8 mouse cellular contexts compared by ENCODE assay signal in the genomic region with DNA sequence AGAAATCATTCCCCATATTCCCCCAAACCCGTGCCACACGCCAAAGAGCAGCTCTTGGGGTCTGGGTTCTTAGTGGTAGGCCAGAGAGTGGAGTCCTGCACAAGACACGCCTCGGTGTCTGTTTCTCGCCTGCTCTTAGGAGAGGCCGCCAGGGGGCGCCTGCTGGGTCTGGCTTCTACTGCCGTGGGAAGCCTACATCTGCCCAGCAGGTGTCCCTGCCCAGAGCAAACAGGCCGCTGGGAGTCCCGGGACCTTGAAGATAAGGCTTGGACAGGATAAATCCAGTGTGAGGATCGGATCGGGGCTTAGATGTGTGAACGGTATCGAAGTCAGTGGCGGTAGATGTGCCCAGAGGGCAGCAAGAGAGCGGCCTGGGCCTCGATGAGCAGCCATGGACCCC. TPM values are rescaled to one million over a fixed set of nuclear protein-coding genes. Genes with fewer than 3 reads are reported as not detected.
A peak's percentile ranks its signal among the peaks of the same experiment; 100 is the strongest.
DNase-seq lines count a peak whose midpoint lies in the region; ATAC-seq and TF ChIP-seq lines count a peak whose summit lies in the region.

A gene (plus strand): TSS at position 236 of the 400 bp plus-strand sequence.

- WGBS in lung, adult 2 months, result 7% methylated on average over 17 of the region's 17 CpGs

- H3K27ac ChIP-seq in ES-Bruce4 (ENCODE audit: insufficient read depth, low read length), result no peak within 1 kb of the TSS

- peak; percentile 13 for DNase-seq in c-Kit-negative CD71-positive TER-119-positive erythroid progenitor cells, embryonic 14.5 days (ENCODE audit: low read depth, low spot score)
- peak; percentile 76 to 84 for DNase-seq in heart, postnatal 14 days
- peak; percentile 68 for DNase-seq in layer of hippocampus, adult 11-12 months (ENCODE audit: low spot score)
- DNase-seq in lung, adult 2 months, result peak; percentile 75
- peak; percentile 76 for DNase-seq in ovary, postnatal 36 days (ENCODE audit: low spot score)
- DNase-seq in thymus, postnatal 25 days, result peak; percentile 59

- no peaks in the 10 kb centered on the region for H3K36me3 ChIP-seq in ES-Bruce4 (ENCODE audit: control insufficient read depth, insufficient read depth, low read length, poor library complexity, severe bottlenecking)

- no peak for TF ChIP-seq POLR2A in ES-Bruce4 (IDR thresholded peaks at IDR 0.05; ENCODE audit: insufficient read depth, low read length)
- TF ChIP-seq POLR2A in lung, adult 2 months (IDR thresholded peaks at IDR 0.05; ENCODE audit: borderline replicate concordance, extremely low read depth, low read depth, low read length), result 0 out of 2 replicates have a peak, but pooled peaks have one; percentile 24

- intact Hi-C loops in heart, postnatal 14 days (cut with DNase I), result loop anchor here (10.0 kb wide), 1 partner anchor 268 kb away; no protein-coding TSS in a partner anchor

- no peaks in the 10 kb centered on the region for H3K4me1 ChIP-seq in ES-Bruce4 (ENCODE audit: control insufficient read depth, insufficient read depth, low read length)
- no peaks in the 10 kb centered on the region for H3K4me1 ChIP-seq in lung, adult 2 months (ENCODE audit: control insufficient read depth, insufficient read depth, low read length)

- peak; percentile 81 for TF ChIP-seq CTCF in ES-Bruce4 (IDR thresholded peaks at IDR 0.05; ENCODE audit: low read depth, low read length)
- peak; percentile 67 for TF ChIP-seq CTCF in lung, adult 2 months (IDR thresholded peaks at IDR 0.05; ENCODE audit: insufficient read depth, low read length)

- no peaks in the 10 kb centered on the region; the same call in 1 of the 2 replicates for H3K9me3 ChIP-seq in ES-Bruce4 (replicated peaks; ENCODE audit: control insufficient read depth, insufficient read depth, low read length, poor library complexity, severe bottlenecking)

- ATAC-seq in erythroid progenitor cell, adult 5-6 weeks (replicated peaks; ENCODE audit: low FRiP score, poor library complexity, severe bottlenecking), result 0 out of 2 replicates have a peak, but pooled peaks have one; percentile 51

- no peak for TF ChIP-seq EP300 in ES-Bruce4 (IDR thresholded peaks at IDR 0.05; ENCODE audit: insufficient read depth, low read depth, low read length)

- H3K4me3 ChIP-seq in ES-Bruce4 (ENCODE audit: low read depth, low read length), result no peak within 1 kb of the TSS
- H3K4me3 ChIP-seq in lung, adult 2 months (replicated peaks; ENCODE audit: extremely low read depth, low read depth, low read length), result peak within 1 kb of the TSS; percentile 44

- no peak within 1 kb of the TSS for H3K9ac ChIP-seq in ES-Bruce4 (ENCODE audit: low read depth, poor library complexity, severe bottlenecking)

- peaks cover 3% of the 10 kb centered on the region for H3K27me3 ChIP-seq in ES-Bruce4 (ENCODE audit: control insufficient read depth, insufficient read depth, low read length, poor library complexity, severe bottlenecking)

RNA-seq across cellular contexts. Expression of the gene that starts here (rescaled TPM):
- not detected in 2 replicates for polyA plus RNA-seq in ES-Bruce4 (2011; ENCODE audit: insufficient read depth, insufficient read length, low read depth, missing spikeins)
- total RNA-seq in erythroid progenitor cell, adult 5-6 weeks (2015; ENCODE audit: low replicate concordance), result not detected in 2 replicates
- total RNA-seq in erythroid progenitor cell, adult 5-6 weeks (2017; ENCODE audit: low replicate concordance), result not detected in 2 replicates
- not detected for total RNA-seq in heart, postnatal 14 days (2021)
- polyA plus RNA-seq in lung, adult 2 months (2012; rRNA removed), result 86.8 and 101 TPM in 2 replicates

Comparison
In these comparisons a context has a peak if more than half of its experiments do, and no peak if none do; other contexts are left out.
1. RNA of the gene that starts here (polyA plus RNA-seq): 86.8 to 101 TPM in lung, adult 2 months; not detected in ES-Bruce4; every median in the first group is over 10 times any median in the second.
2. Peak in ATAC-seq in erythroid progenitor cell, adult 5-6 weeks; RNA of the gene not detected or under 1 TPM.
3. Peak in DNase-seq in heart, postnatal 14 days; RNA of the gene not detected or under 1 TPM.
4. DNase-seq: peak in every context shown above with its lines; median percentile 80 in heart, postnatal 14 days; 76 in ovary, postnatal 36 days; 75 in lung, adult 2 months; 68 in layer of hippocampus, adult 11-12 months; 59 in thymus, postnatal 25 days; 13 in c-Kit-negative CD71-positive TER-119-positive erythroid progenitor cells, embryonic 14.5 days.